Mouse (Mus musculus): ENCODE measurements around the gene Gm43720. TPM values are rescaled to one million over a fixed set of nuclear protein-coding genes. Genes with fewer than 3 reads are reported as not detected.

Gene Gm43720
- polyA plus RNA-seq (2017; shearing (Covaris generic)) = not detected

DNA sequence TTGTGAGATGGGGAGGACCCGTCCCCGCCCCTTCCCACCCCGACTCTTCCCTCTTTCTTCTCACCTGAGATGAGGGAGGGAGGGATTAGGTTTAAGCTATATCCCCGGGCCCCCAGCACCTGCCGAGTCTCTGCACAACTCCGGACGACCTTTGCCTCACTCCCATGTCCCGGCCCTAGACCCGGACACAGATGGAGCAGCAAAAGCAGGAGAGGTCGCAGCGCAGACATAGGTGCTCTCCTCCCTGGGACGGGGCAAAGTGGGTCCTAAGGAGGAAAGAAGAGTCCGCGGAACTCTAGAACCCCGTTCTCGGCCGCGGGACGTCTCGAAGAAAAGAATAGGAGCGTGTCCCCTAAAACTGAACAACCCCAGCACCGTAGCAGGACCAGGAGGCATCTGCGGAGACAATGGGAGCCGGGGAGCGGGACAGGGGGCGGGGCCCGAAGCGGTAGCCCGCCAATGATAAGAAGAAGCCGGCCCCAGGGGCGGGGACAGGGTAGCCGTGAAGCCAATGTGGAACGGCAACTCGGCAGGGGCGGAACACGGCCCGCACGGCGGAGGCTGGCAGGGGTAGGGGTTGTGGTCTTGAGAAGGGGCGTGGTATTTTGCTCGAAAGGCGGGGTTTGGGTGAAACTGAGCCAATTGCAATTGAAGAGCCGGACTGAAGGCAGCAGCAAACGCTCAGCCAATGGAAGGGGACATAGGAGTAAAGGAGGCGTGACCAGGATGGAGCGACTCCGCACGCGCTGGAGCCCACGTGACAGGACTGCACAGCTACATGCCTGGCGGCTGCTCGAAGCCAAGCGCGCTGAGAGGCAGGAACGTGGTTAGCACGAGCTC, at the start of gene Gm43720, which contains the start of the genes Gpc2 and Stag3:
Gene Gm43720, minus strand, starts transcription at position 374 of the 840 bp plus-strand sequence.
Gene Gpc2, minus strand, starts transcription at position 421 of the 840 bp plus-strand sequence.
Gene Stag3, plus strand, starts transcription at position 656 of the 840 bp plus-strand sequence.

DNA sequence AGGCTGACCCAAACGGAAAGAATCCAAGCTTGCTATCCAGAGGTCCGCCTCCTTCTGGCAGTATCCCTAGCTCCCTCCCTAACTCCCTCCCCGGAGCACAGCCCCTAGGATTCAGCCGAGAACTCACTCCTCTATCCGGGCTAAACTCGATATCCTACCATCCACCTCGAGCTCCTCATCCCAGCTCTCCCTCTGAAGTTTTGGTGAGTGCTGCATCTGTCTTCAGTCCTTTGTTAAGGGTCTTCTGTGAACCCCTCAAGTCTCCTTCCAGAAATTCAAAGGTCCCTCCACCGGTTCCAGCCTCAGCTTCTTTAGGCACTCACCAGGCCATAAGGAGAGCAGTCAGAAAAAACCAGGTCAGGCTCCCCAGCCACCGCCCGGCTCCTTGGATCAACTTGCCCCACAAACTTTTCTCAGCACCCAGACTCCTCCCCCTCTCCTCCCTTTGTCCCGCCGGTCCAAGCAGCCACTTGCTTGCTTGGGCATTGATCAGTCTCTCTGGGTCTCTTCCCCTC, 7.3 kb downstream of the Gm43720 start, which contains the start of gene Gal3st4:
Gene Gal3st4, minus strand, starts transcription at position 432 of the 515 bp plus-strand sequence.

DNA sequence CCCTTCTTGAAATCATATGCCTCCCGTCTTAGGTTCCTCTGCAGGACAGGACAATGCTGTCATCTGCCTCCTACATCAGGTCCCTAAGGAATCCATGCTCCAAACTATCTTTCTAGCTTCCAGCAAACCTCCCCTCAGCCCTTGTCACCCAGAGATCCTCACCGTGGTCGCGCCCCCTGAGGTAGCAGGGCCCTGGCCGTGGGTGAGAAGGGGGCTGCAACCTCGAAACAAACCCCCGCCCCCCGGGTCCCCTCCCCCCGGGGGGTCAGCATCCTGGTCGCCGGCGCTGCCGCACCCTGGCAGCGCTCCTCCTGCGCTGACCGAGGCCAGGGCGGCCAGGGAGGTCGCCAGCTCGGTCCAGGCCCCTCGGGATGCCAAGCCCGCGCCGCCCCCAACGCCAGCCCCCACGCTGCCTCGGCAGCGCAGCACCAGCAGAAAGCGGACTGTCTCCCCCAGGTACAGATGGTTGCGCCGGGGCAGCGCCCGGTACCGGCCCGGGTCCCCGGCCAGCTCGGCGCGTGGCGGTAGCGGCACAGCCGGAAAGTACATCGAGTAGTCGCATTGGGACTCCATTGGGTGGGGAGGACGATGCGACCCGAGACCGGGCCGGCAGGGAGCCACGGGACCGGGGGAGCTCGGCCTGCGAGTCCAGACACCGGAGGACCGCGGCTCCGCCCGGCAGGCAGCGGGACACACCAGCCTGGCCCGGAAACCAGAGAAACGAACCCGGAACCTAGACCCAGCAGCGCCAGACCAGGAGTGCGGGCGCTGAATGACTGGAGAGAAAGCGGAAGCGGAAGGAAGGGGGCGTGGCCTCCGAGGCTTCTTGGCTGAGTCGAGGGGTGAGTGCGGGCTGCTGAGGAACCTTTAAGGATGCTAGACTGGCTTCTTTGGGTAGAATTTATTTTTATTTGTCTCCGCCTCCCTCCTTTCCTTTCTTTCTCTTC, 16.2 kb downstream of the Gm43720 start, which contains the start of gene BC037034:
Gene BC037034, minus strand, starts transcription at position 774 of the 947 bp plus-strand sequence.

DNA sequence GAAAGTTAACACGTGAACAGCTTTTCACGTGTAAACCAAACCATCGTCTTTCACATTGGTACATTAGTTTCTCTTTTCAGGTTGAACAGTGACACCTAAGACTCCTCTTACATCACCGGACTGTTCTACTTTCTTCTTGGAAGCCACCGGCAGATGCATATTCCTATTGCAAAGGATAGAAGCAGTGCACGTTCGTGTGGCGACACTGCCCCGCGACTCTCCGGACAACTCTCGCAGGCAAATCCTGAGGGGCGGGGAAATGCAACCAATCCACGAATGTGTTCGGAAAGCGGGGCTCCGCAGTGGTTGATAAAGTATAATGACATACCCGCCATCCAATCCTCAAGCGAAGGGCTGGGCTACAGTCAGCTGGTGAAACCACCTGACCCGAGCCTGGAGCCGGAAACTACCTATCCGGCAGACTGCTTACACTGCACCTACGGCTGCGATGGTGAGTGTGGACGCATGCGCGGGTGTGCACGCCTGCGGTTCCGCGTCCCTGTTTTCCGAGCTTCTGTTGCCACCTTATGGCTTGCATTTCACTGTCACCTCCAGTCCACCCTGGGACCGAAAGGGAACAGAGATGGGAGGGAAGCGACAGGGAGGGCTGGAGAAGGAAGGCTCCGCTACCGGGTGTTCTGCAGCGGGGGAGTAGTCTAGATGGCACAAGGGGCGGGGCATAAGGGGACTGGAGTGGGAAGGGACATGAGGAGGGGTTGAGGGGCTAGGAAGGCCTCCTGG, 24.2 kb downstream of the Gm43720 start, which contains the start of gene Lamtor4:
Gene Lamtor4, plus strand, starts transcription at position 130 of the 741 bp plus-strand sequence.

DNA sequence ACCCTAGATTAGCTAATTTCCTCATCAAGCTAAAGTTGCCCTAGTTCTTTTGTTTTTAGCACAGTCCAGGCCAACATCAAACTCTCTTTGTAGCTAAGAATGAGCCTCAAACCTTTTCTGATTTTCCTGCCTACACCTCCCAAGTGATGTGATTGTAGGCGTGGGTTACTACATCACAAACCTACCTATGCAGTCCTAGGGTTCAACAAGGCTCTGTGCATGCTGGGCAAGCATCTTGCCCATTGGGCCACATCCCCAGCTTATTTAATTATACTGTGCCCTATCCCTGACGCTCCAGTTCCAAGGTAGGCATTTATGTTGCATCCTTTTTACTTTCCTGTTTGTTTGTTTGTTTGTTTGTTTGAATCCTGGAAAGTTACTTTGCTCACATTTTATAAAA, 54.1 kb downstream of the Gm43720 start, which contains the start of gene Nxpe5:
Gene Nxpe5, plus strand, starts transcription at position 199 of the 400 bp plus-strand sequence.

Other genes with a start within 250 kb of the Gm43720 start
- gene Smok3c, start 226.8 kb downstream of the Gm43720 start, polyA plus RNA-seq (2017; shearing (Covaris generic)) = not detected
- gene Zkscan1, start 194.9 kb downstream of the Gm43720 start, polyA plus RNA-seq (2017; shearing (Covaris generic)) = 24.1 TPM
- 26.3 TPM for gene Zscan21, start 163.1 kb downstream of the Gm43720 start, polyA plus RNA-seq (2017; shearing (Covaris generic))
- 23.3 TPM for gene Zfp113, start 124.2 kb downstream of the Gm43720 start, polyA plus RNA-seq (2017; shearing (Covaris generic))
- gene Cops6, start 118.9 kb downstream of the Gm43720 start, polyA plus RNA-seq (2017; shearing (Covaris generic)) = 230 TPM
- 11.0 TPM for gene Ap4m1, start 108.0 kb downstream of the Gm43720 start, polyA plus RNA-seq (2017; shearing (Covaris generic))
- gene Mcm7, start 107.5 kb downstream of the Gm43720 start, polyA plus RNA-seq (2017; shearing (Covaris generic)) = 95.0 TPM
- 57.0 TPM for gene Taf6, start 92.5 kb downstream of the Gm43720 start, polyA plus RNA-seq (2017; shearing (Covaris generic))
- gene Cnpy4, start 92.5 kb downstream of the Gm43720 start, polyA plus RNA-seq (2017; shearing (Covaris generic)) = 20.8 TPM
- gene Mblac1, start 85.6 kb downstream of the Gm43720 start, polyA plus RNA-seq (2017; shearing (Covaris generic)) = 0.56 TPM
- gene Nxpe5, start 54.1 kb downstream of the Gm43720 start, polyA plus RNA-seq (2017; shearing (Covaris generic)) = 0.09 TPM
- gene Lamtor4, start 24.5 kb downstream of the Gm43720 start, polyA plus RNA-seq (2017; shearing (Covaris generic)) = 118 TPM
- 9.8 TPM for gene BC037034, start 15.9 kb downstream of the Gm43720 start, polyA plus RNA-seq (2017; shearing (Covaris generic))
- 1.3 TPM for gene Gal3st4, start 7.1 kb downstream of the Gm43720 start, polyA plus RNA-seq (2017; shearing (Covaris generic))
- gene Gpc2, start within 50 bp of the Gm43720 start, polyA plus RNA-seq (2017; shearing (Covaris generic)) = 1.9 TPM
- 0.95 TPM for gene Stag3, start 282 bp upstream of the Gm43720 start, polyA plus RNA-seq (2017; shearing (Covaris generic))
- 29.4 TPM for gene Pvrig, start 62.0 kb upstream of the Gm43720 start, polyA plus RNA-seq (2017; shearing (Covaris generic))
- gene Zfp157, start 161.5 kb upstream of the Gm43720 start, polyA plus RNA-seq (2017; shearing (Covaris generic)) = 29.4 TPM